Comparison of ENCODE assay signal across 8 mouse cellular contexts in the genomic region with DNA sequence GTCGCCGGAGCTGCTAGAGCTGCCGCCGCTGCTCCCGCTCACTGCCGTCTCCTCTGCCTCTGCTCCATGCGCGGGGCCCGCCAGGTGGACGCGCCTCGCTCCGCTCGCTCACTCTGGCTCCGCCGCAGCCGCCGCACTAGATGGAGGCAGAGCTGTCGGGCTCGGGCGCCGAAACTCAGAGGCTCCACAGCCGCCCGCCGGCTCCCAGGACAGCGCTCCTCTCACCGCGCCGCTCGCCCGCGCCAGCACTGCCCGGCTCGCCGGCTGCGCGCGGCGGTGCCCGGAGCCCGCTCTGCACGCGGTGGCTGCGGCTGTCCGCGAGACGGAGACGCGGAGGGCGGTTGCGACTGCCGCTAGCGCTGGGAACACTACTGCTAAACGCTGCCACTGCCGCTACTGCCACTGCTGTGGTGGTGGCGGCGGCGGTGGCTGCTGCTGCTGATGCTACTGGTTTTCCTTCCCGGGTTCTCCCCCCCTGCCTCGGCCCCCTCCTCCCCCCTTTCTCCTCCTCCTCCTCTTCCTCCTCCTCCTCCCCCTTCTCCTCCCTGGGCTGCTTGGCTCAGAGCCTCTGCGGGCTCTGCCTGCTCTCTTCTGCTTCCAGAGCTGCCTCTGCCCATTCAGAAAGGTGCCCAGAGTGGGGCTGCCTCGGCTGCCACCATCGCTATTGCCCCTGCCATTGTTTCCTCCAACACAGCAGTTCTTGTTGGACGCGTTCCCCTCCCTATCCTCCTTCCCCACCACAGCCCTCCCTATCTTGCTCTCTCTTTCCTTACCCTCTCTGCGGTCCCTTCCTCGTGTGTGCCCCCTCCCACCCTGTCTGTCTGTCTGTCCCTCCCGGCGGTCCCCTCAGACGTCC. TPM values are rescaled to one million over a fixed set of nuclear protein-coding genes. Genes with fewer than 3 reads are reported as not detected.
A peak's percentile ranks its signal among the peaks of the same experiment; 100 is the strongest.
DNase-seq lines count a peak whose midpoint lies in the region; ATAC-seq and TF ChIP-seq lines count a peak whose summit lies in the region.

A gene (minus strand): TSS at position 450 of the 856 bp plus-strand sequence.

- no peak for TF ChIP-seq CTCF in Patski (IDR thresholded peaks at IDR 0.05)

- in situ Hi-C loops in Patski (cut with MboI; ENCODE audit: low pct_unique_long_range_greater_than_20kb), result no loop called here

- peak within 1 kb of the TSS; percentile 69 for H3K4me3 ChIP-seq in forebrain, embryonic 15.5 days
- peak within 1 kb of the TSS; percentile 61 for H3K4me3 ChIP-seq in hindbrain, embryonic 13.5 days
- H3K4me3 ChIP-seq in lung, embryonic 16.5 days (ENCODE audit: low read length), result peak within 1 kb of the TSS; percentile 60

- peak within 1 kb of the TSS; percentile 97 for H3K27ac ChIP-seq in forebrain, embryonic 15.5 days (replicated peaks)
- H3K27ac ChIP-seq in hindbrain, embryonic 13.5 days, result peak within 1 kb of the TSS; percentile 97
- H3K27ac ChIP-seq in lung, embryonic 16.5 days (ENCODE audit: low read length), result peak within 1 kb of the TSS; percentile 83

- peak within 1 kb of the TSS; percentile 55 for H3K4me2 ChIP-seq in forebrain, embryonic 15.5 days (replicated peaks)
- H3K4me2 ChIP-seq in hindbrain, embryonic 13.5 days, result peak within 1 kb of the TSS; percentile 59
- H3K4me2 ChIP-seq in lung, embryonic 16.5 days (ENCODE audit: low read depth, low read length), result peak within 1 kb of the TSS; percentile 61

- H3K9me3 ChIP-seq in forebrain, embryonic 15.5 days, result no peaks in the 10 kb centered on the region
- H3K9me3 ChIP-seq in hindbrain, embryonic 13.5 days, result no peaks in the 10 kb centered on the region
- no peaks in the 10 kb centered on the region for H3K9me3 ChIP-seq in lung, embryonic 16.5 days (ENCODE audit: control insufficient read depth, low read length)

- H3K4me1 ChIP-seq in forebrain, embryonic 15.5 days, result peaks cover 13% of the 10 kb centered on the region
- 0 out of 2 replicates have a peak, but pooled peaks cover 8% of the 10 kb centered on the region for H3K4me1 ChIP-seq in hindbrain, embryonic 13.5 days (replicated peaks)
- no peaks in the 10 kb centered on the region for H3K4me1 ChIP-seq in lung, embryonic 16.5 days (replicated peaks; ENCODE audit: control insufficient read depth, insufficient read depth, low read length)

- CTCF ChIA-PET in Patski (lab: Charles Lee), result no interaction called here

- DNase-seq in Patski (ENCODE audit: low read depth, low spot score) (no peak), adipocyte (ENCODE audit: low spot score) (no peak)
- peak; percentile 35 for DNase-seq in cerebellum, adult 11 months
- DNase-seq in layer of hippocampus, postnatal 25 days (ENCODE audit: extremely low spot score in 1 of 2, low spot score in 1 of 2), result peak; percentile 27 to 42
- peak; percentile 69 for DNase-seq in retina, postnatal 1 day

- peak within 1 kb of the TSS; percentile 73 for H3K9ac ChIP-seq in forebrain, embryonic 15.5 days (replicated peaks)
- peak within 1 kb of the TSS; percentile 84 for H3K9ac ChIP-seq in hindbrain, embryonic 13.5 days
- peak within 1 kb of the TSS; percentile 76 for H3K9ac ChIP-seq in lung, embryonic 16.5 days (ENCODE audit: low read length)

- peaks cover 58% of the 10 kb centered on the region for H3K27me3 ChIP-seq in Patski
- H3K27me3 ChIP-seq in forebrain, embryonic 15.5 days, result 0 out of 2 replicates have a peak, but pooled peaks cover 4% of the 10 kb centered on the region
- H3K27me3 ChIP-seq in hindbrain, embryonic 13.5 days, result peaks cover 43% of the 10 kb centered on the region
- H3K27me3 ChIP-seq in lung, embryonic 16.5 days (ENCODE audit: control insufficient read depth, insufficient read depth, low read depth, low read length), result peaks cover 12% of the 10 kb centered on the region

- ATAC-seq in Patski, result peak; percentile 40
- ATAC-seq in forebrain, embryonic 15.5 days (replicated peaks), result peak; percentile 85
- ATAC-seq in hindbrain, embryonic 13.5 days (ENCODE audit: low FRiP score), result peak; percentile 87
- ATAC-seq in lung, embryonic 16.5 days (ENCODE audit: low read depth), result peak; percentile 75

- WGBS in forebrain, embryonic 15.5 days, result 22% methylated on average over 67 of the region's 70 CpGs
- 19% methylated on average over 40 of the region's 70 CpGs for WGBS in hindbrain, embryonic 13.5 days
- 21% methylated on average over 47 of the region's 70 CpGs for WGBS in lung, embryonic 16.5 days

- no peaks in the 10 kb centered on the region for H3K36me3 ChIP-seq in forebrain, embryonic 15.5 days
- H3K36me3 ChIP-seq in hindbrain, embryonic 13.5 days, result no peaks in the 10 kb centered on the region
- no peaks in the 10 kb centered on the region for H3K36me3 ChIP-seq in lung, embryonic 16.5 days (ENCODE audit: control insufficient read depth, insufficient read depth, low read length)

- POLR2A ChIA-PET in Patski (lab: Charles Lee), result interaction anchor here (0.6 kb wide), 1 partner anchor 191 kb away, joined by 3 read pairs; no protein-coding TSS in a partner anchor

RNA-seq across cellular contexts. Expression of the gene that starts here (rescaled TPM):
- not detected for polyA plus RNA-seq in Patski (2021)
- polyA plus RNA-seq in forebrain, embryonic 15.5 days (2015; fragmentation: Nextera tagmentation; extraction: Ambion mirVana), result 17.0 and 17.8 TPM in 2 replicates
- polyA plus RNA-seq in hindbrain, embryonic 13.5 days (2015; fragmentation: Nextera tagmentation; extraction: Ambion mirVana), result 11.9 and 12.6 TPM in 2 replicates
- total RNA-seq in layer of hippocampus, postnatal 25 days (2021), result 10 to 100 TPM; 35.1 to 38.9 TPM
- 7.4 and 7.7 TPM in 2 replicates for polyA plus RNA-seq in lung, embryonic 16.5 days (2015; fragmentation: Nextera tagmentation; extraction: Ambion mirVana)

Comparison
In these comparisons a context has a peak if more than half of its experiments do, and no peak if none do; other contexts are left out.
1. Peak in ATAC-seq in Patski; RNA of the gene not detected or under 1 TPM.
2. DNase-seq: peak in cerebellum, adult 11 months (single experiment), layer of hippocampus, postnatal 25 days (2 of 2) and retina, postnatal 1 day (single experiment); none in Patski (single experiment) and adipocyte (single experiment).
3. Peak in every context shown above with its lines, with median percentiles within 50 percentile points of each other: ATAC-seq, H3K27ac ChIP-seq, H3K4me2 ChIP-seq, H3K4me3 ChIP-seq and H3K9ac ChIP-seq.